Comparison of ENCODE assay signal across 8 mouse cellular contexts in the genomic region with DNA sequence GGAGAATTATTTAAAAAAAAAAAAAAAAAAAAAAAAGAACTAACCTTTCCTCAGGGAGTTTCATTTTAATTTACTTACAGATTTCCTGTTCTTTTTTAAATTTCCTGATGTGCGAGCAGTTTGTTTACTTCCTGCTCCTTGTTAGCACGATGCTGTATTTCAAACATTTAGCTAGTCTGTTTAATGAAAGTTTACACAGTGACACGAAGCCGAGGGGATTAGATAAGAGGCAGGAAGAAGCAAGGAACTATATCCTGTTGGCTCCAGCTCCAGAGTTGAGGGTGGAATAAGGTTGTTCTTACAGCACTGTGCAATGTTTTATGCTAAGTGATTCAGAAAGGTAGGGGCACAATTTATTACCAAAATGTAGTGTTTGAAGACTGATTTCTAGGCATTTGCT. TPM values are rescaled to one million over a fixed set of nuclear protein-coding genes. Genes with fewer than 3 reads are reported as not detected.
A peak's percentile ranks its signal among the peaks of the same experiment; 100 is the strongest.
DNase-seq lines count a peak whose midpoint lies in the region; ATAC-seq and TF ChIP-seq lines count a peak whose summit lies in the region.

No protein-coding gene starts in this region.

- H3K4me3 ChIP-seq in ES-Bruce4 (ENCODE audit: low read depth, low read length), result peak overlapping the region; percentile 87
- peak overlapping the region; percentile 85 for H3K4me3 ChIP-seq in forebrain, postnatal 0 days (ENCODE audit: low read depth, low read length)
- peak overlapping the region; percentile 92 for H3K4me3 ChIP-seq in liver, embryonic 13.5 days (replicated peaks)
- H3K4me3 ChIP-seq in small intestine, adult 2 months (ENCODE audit: low read depth, low read length), result peak overlapping the region; percentile 100

- H3K27ac ChIP-seq in ES-Bruce4 (ENCODE audit: insufficient read depth, low read length), result no peak overlapping the region
- H3K27ac ChIP-seq in forebrain, postnatal 0 days (ENCODE audit: low read depth, low read length), result no peak overlapping the region; the same call in 1 of the 2 replicates
- no peak overlapping the region for H3K27ac ChIP-seq in liver, embryonic 13.5 days
- no peak overlapping the region for H3K27ac ChIP-seq in small intestine, adult 2 months (ENCODE audit: insufficient read depth, low read depth, low read length)

- H3K4me2 ChIP-seq in forebrain, postnatal 0 days (ENCODE audit: low read depth), result peak overlapping the region; percentile 59
- peak overlapping the region; percentile 85 for H3K4me2 ChIP-seq in liver, embryonic 13.5 days

- no peak for TF ChIP-seq POLR2A in ES-Bruce4 (IDR thresholded peaks at IDR 0.05; ENCODE audit: insufficient read depth, low read length)
- TF ChIP-seq POLR2A in small intestine, adult 2 months (IDR thresholded peaks at IDR 0.05; ENCODE audit: low read depth, low read length), result no peak

- peaks cover 3% of the 10 kb centered on the region for H3K36me3 ChIP-seq in ES-Bruce4 (ENCODE audit: control insufficient read depth, insufficient read depth, low read length, poor library complexity, severe bottlenecking)
- H3K36me3 ChIP-seq in forebrain, postnatal 0 days (ENCODE audit: insufficient read depth), result peaks cover 18% of the 10 kb centered on the region
- H3K36me3 ChIP-seq in liver, embryonic 13.5 days, result peaks cover 3% of the 10 kb centered on the region; the same call in 1 of the 2 replicates
- H3K36me3 ChIP-seq in small intestine, adult 2 months (ENCODE audit: control insufficient read depth, insufficient read depth, low read length), result peaks cover 22% of the 10 kb centered on the region

- peak; percentile 6 for DNase-seq in adrenal gland, postnatal 10 days
- DNase-seq in adrenal gland, postnatal 4 days (ENCODE audit: low spot score in 2 of 2), result no peak
- peak; percentile 5 for DNase-seq in forebrain, postnatal 0 days
- DNase-seq in liver, embryonic 13.5 days, result no peak
- DNase-seq in cerebellum, adult 9-10 months, result no peak
- no peak for DNase-seq in thymus, adult 18-20 months

- no peaks in the 10 kb centered on the region for H3K9me3 ChIP-seq in ES-Bruce4 (replicated peaks; ENCODE audit: control insufficient read depth, insufficient read depth, low read length, poor library complexity, severe bottlenecking)
- no peaks in the 10 kb centered on the region for H3K9me3 ChIP-seq in forebrain, postnatal 0 days (ENCODE audit: low read length)
- no peaks in the 10 kb centered on the region for H3K9me3 ChIP-seq in liver, embryonic 13.5 days (replicated peaks)

- H3K27me3 ChIP-seq in ES-Bruce4 (ENCODE audit: control insufficient read depth, insufficient read depth, low read length, poor library complexity, severe bottlenecking), result no peaks in the 10 kb centered on the region
- H3K27me3 ChIP-seq in forebrain, postnatal 0 days (ENCODE audit: insufficient read depth, low read length), result no peaks in the 10 kb centered on the region
- no peaks in the 10 kb centered on the region for H3K27me3 ChIP-seq in liver, embryonic 13.5 days
- H3K27me3 ChIP-seq in small intestine, adult 2 months (ENCODE audit: control insufficient read depth, insufficient read depth, low read length), result no peaks in the 10 kb centered on the region

- 4% methylated on average over 4 of the region's 4 CpGs for WGBS in forebrain, postnatal 0 days
- WGBS in liver, embryonic 13.5 days (ENCODE audit: insufficient replicate concordance), result under 1% methylated on average over 4 of the region's 4 CpGs
- WGBS in small intestine, adult 2 months, result 0% methylated on average over 4 of the region's 4 CpGs

- H3K4me1 ChIP-seq in ES-Bruce4 (ENCODE audit: control insufficient read depth, insufficient read depth, low read length), result no peaks in the 10 kb centered on the region
- H3K4me1 ChIP-seq in forebrain, postnatal 0 days (ENCODE audit: insufficient read depth), result 0 out of 2 replicates have a peak, but pooled peaks cover 6% of the 10 kb centered on the region
- H3K4me1 ChIP-seq in liver, embryonic 13.5 days (replicated peaks), result peaks cover 23% of the 10 kb centered on the region
- peaks cover 7% of the 10 kb centered on the region; the same call in 1 of the 2 replicates for H3K4me1 ChIP-seq in small intestine, adult 2 months (ENCODE audit: control insufficient read depth, insufficient read depth, insufficient read length, low read length)

- no peak for TF ChIP-seq CTCF in ES-Bruce4 (IDR thresholded peaks at IDR 0.05; ENCODE audit: low read depth, low read length)
- TF ChIP-seq CTCF in forebrain, postnatal 0 days (IDR thresholded peaks at IDR 0.05; ENCODE audit: low read depth), result no peak
- no peak for TF ChIP-seq CTCF in small intestine, adult 2 months (IDR thresholded peaks at IDR 0.05; ENCODE audit: extremely low read depth, insufficient read length, insufficient replicate concordance, low read depth, low read length)

- peak overlapping the region; percentile 80 for H3K9ac ChIP-seq in ES-Bruce4 (ENCODE audit: low read depth, poor library complexity, severe bottlenecking)
- peak overlapping the region; percentile 83; the same call in 1 of the 2 replicates for H3K9ac ChIP-seq in forebrain, postnatal 0 days
- peak overlapping the region; percentile 83 for H3K9ac ChIP-seq in liver, embryonic 13.5 days

- ATAC-seq in forebrain, postnatal 0 days, result no peak
- no peak for ATAC-seq in liver, embryonic 13.5 days (ENCODE audit: low read depth)

- TF ChIP-seq EP300 in ES-Bruce4 (IDR thresholded peaks at IDR 0.05; ENCODE audit: insufficient read depth, low read depth, low read length), result no peak

RNA-seq across cellular contexts. Expression of a gene that starts 0.7 kb away (rescaled TPM):
- 10 to 100 TPM; 33.3 to 45.1 TPM for total RNA-seq in adrenal gland, postnatal 10 days (2021)
- total RNA-seq in adrenal gland, postnatal 4 days (2021), result 10 to 100 TPM; 51.6 to 56.6 TPM
- 21.0 and 22.5 TPM in 2 replicates for polyA plus RNA-seq in ES-Bruce4 (2011; ENCODE audit: insufficient read depth, insufficient read length, low read depth, missing spikeins)
- 33.9 and 36.7 TPM in 2 replicates for total RNA-seq in forebrain, postnatal 0 days (2014; rRNA removed)
- 67.0 and 96.5 TPM in 2 replicates for polyA plus RNA-seq in forebrain, postnatal 0 days (2015; fragmentation: Nextera tagmentation; extraction: Ambion mirVana)
- 27.2 and 35.2 TPM in 2 replicates for polyA plus RNA-seq in liver, embryonic 13.5 days (2015; fragmentation: Nextera tagmentation; extraction: Ambion mirVana)
- 3.2 and 6.2 TPM in 2 replicates for polyA plus RNA-seq in small intestine, adult 2 months (2012; rRNA removed)

RNA-seq across cellular contexts. Expression of a gene that starts 19.5 kb away (rescaled TPM):
- not detected for total RNA-seq in adrenal gland, postnatal 10 days (2021)
- not detected for total RNA-seq in adrenal gland, postnatal 4 days (2021)
- polyA plus RNA-seq in ES-Bruce4 (2011; ENCODE audit: insufficient read depth, insufficient read length, low read depth, missing spikeins), result not detected in 2 replicates
- total RNA-seq in forebrain, postnatal 0 days (2014; rRNA removed), result not detected in 2 replicates
- polyA plus RNA-seq in forebrain, postnatal 0 days (2015; fragmentation: Nextera tagmentation; extraction: Ambion mirVana), result not detected in 2 replicates
- not detected in 2 replicates for polyA plus RNA-seq in liver, embryonic 13.5 days (2015; fragmentation: Nextera tagmentation; extraction: Ambion mirVana)
- polyA plus RNA-seq in small intestine, adult 2 months (2012; rRNA removed), result not detected in 2 replicates

RNA-seq across cellular contexts. Expression of a gene that starts 23.5 kb away (rescaled TPM):
- total RNA-seq in adrenal gland, postnatal 10 days (2021), result not detected
- total RNA-seq in adrenal gland, postnatal 4 days (2021), result not detected
- polyA plus RNA-seq in ES-Bruce4 (2011; ENCODE audit: insufficient read depth, insufficient read length, low read depth, missing spikeins), result not detected in 2 replicates
- 0.76 TPM in 1 of 2 replicates, not detected in the other for total RNA-seq in forebrain, postnatal 0 days (2014; rRNA removed)
- polyA plus RNA-seq in forebrain, postnatal 0 days (2015; fragmentation: Nextera tagmentation; extraction: Ambion mirVana), result not detected in 2 replicates
- not detected in 2 replicates for polyA plus RNA-seq in liver, embryonic 13.5 days (2015; fragmentation: Nextera tagmentation; extraction: Ambion mirVana)
- not detected in 2 replicates for polyA plus RNA-seq in small intestine, adult 2 months (2012; rRNA removed)

RNA-seq across cellular contexts. Expression of a gene that starts 31.2 kb away (rescaled TPM):
- total RNA-seq in adrenal gland, postnatal 10 days (2021), result not detected
- not detected for total RNA-seq in adrenal gland, postnatal 4 days (2021)
- not detected in 2 replicates for polyA plus RNA-seq in ES-Bruce4 (2011; ENCODE audit: insufficient read depth, insufficient read length, low read depth, missing spikeins)
- total RNA-seq in forebrain, postnatal 0 days (2014; rRNA removed), result not detected in 2 replicates
- not detected in 2 replicates for polyA plus RNA-seq in forebrain, postnatal 0 days (2015; fragmentation: Nextera tagmentation; extraction: Ambion mirVana)
- not detected in 2 replicates for polyA plus RNA-seq in liver, embryonic 13.5 days (2015; fragmentation: Nextera tagmentation; extraction: Ambion mirVana)
- polyA plus RNA-seq in small intestine, adult 2 months (2012; rRNA removed), result not detected in 2 replicates

Comparison
In these comparisons a context has a peak if more than half of its experiments do, and no peak if none do; other contexts are left out.
1. DNase-seq: peak in adrenal gland, postnatal 10 days (single experiment) and forebrain, postnatal 0 days (single experiment); none in adrenal gland, postnatal 4 days (0 of 2), liver, embryonic 13.5 days (single experiment), cerebellum, adult 9-10 months (single experiment) and thymus, adult 18-20 months (0 of 2).
2. Peak in every context shown above with its lines, with median percentiles within 50 percentile points of each other: H3K4me3 ChIP-seq and H3K9ac ChIP-seq.